Mouse (Mus musculus): ENCODE measurements at regions not wholly inside any gene's neighbourhood (a gene's known extent, or its start where the extent isn't known, plus 50 kb on each side); places are given as distances from the start of the nearest gene placed in this dataset.

DNA sequence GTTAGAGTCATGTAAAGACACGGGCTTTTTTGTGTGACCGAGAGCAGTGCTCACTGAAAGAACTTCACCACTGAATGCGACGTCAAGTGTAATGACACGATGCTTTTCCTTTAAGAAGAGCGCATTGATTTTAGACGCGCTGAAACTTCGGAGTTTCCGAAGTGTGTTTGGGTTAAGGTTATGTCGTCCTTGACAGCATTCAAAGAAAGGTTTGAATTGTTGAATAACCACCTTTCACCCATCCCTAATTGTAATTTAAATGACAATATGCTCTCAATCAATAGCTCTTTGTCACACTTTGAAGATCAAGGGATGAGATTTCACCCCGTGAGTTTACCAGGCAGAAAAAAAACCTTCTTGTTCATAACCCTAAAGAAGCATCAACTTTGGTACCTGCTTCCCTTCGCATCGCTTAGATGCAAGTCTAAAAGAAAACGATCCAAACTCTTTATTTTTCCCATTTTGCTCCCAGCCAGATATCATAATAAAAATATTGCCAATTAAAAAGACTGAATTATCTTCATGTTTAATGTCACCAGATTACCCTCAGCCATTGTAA is 184.4 kb upstream of the Gm765 start:
- 23% methylated on average over 15 of the region's 15 CpGs for WGBS
- DNase-seq: no peak
- peak; percentile 40; the same call in 1 of the 2 replicates for ATAC-seq

DNA sequence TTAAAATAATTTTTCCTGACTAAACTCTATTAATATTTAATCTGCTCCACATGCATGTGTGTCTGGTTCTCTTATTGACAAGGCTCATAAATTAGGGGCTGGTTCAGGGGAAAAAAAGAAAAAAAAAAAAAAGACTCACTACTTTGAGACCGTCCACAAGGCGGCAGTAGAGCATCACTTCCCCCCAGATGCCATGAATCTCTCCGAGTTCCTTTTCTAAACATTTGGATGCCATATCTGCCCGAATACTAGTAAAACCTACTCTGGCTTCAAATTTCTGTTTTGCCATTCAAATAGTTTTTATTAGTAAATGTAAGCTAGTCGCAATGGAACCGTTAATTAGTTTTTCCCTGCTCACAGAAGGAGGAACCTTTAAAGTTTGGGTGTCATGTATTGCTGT is 182.7 kb upstream of the Gm765 start:
- Histone ChIP-seq H3K4me3 (ENCODE audit: low read depth, low read length) (no peak overlapping the region), H3K9ac (no peak overlapping the region), H3K36me3 (ENCODE audit: insufficient read depth) (no peaks in the 10 kb centered on the region), H3K4me1 (ENCODE audit: insufficient read depth) (no peaks in the 10 kb centered on the region), H3K27me3 (ENCODE audit: insufficient read depth, low read length) (no peaks in the 10 kb centered on the region), H3K27ac (ENCODE audit: low read depth, low read length) (no peak overlapping the region), H3K4me2 (ENCODE audit: low read depth) (no peak overlapping the region), H3K9me3 (ENCODE audit: low read length) (no peaks in the 10 kb centered on the region)
- ATAC-seq (no peak), DNase-seq (peak; percentile 90)
- TF ChIP-seq CTCF (IDR thresholded peaks at IDR 0.05; ENCODE audit: low read depth): peak; percentile 88
- 8% methylated on average over 6 of the region's 6 CpGs for WGBS

More for the DNA sequence above, 184.4 kb upstream of the Gm765 start:
- H3K36me3 ChIP-seq (ENCODE audit: insufficient read depth): no peaks in the 10 kb centered on the region
- peak overlapping the region; percentile 22; the same call in 1 of the 2 replicates for H3K4me2 ChIP-seq (ENCODE audit: low read depth)
- 0 out of 2 replicates have a peak overlapping the region, but pooled peaks have one; percentile 29 for H3K27ac ChIP-seq (ENCODE audit: low read depth, low read length)
- no peak overlapping the region for H3K4me3 ChIP-seq (ENCODE audit: low read depth, low read length)
- H3K9me3 ChIP-seq (ENCODE audit: low read length): no peaks in the 10 kb centered on the region
- TF ChIP-seq CTCF (IDR thresholded peaks at IDR 0.05; ENCODE audit: low read depth): no peak
- no peaks in the 10 kb centered on the region for H3K4me1 ChIP-seq (ENCODE audit: insufficient read depth)
- no peaks in the 10 kb centered on the region for H3K27me3 ChIP-seq (ENCODE audit: insufficient read depth, low read length)
- H3K9ac ChIP-seq: no peak overlapping the region

DNA sequence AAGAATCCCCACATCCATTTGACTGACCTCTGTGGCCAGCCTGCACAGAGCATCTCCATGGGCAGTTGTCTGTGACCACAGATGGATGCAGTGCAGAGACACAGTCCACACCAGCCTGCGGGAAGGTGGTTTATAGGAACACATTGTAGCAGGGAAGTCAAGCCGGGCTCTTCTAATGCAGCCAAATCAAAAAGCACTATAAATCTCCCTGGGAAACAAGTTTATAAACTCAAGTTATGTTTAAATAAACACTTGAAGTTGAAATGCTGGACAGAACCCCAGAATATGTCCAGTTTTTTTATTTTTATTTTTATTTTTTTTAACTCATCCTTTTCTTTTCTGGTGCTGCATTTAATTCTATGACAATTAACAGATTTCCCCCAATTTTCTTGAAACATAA is 182.1 kb upstream of the Gm765 start:
- Histone ChIP-seq H3K4me2 (ENCODE audit: low read depth) (no peak overlapping the region), H3K36me3 (ENCODE audit: insufficient read depth) (no peaks in the 10 kb centered on the region), H3K27me3 (ENCODE audit: insufficient read depth, low read length) (no peaks in the 10 kb centered on the region), H3K9me3 (ENCODE audit: low read length) (no peaks in the 10 kb centered on the region), H3K9ac (no peak overlapping the region), H3K4me3 (ENCODE audit: low read depth, low read length) (no peak overlapping the region), H3K4me1 (ENCODE audit: insufficient read depth) (no peaks in the 10 kb centered on the region), H3K27ac (ENCODE audit: low read depth, low read length) (no peak overlapping the region)
- 94% methylated on average over 2 of the region's 2 CpGs for WGBS
- DNase-seq (no peak), ATAC-seq (no peak)
- no peak for TF ChIP-seq CTCF (IDR thresholded peaks at IDR 0.05; ENCODE audit: low read depth)

DNA sequence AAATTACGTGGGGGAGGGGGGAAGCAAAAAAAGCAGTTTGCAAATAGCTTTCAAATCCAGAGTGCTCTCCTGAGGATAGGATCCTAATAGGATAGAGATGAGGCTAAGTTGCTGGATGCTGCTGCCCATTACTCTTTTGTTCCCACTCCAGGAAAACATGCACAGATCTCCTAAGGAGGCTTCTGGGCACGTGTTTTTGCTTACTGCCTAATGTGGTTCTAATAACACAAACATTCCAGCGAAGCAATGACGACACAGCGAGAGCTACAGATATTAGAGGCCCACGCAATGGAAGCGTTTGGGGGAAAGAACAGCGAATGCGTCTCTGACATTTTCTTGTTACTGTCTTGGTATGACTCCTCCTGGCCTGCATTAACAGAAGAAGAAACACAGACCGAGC is 179.0 kb upstream of the Gm765 start:
- Histone ChIP-seq H3K27me3 (ENCODE audit: insufficient read depth, low read length) (no peaks in the 10 kb centered on the region), H3K4me2 (ENCODE audit: low read depth) (no peak overlapping the region), H3K4me3 (ENCODE audit: low read depth, low read length) (no peak overlapping the region), H3K9me3 (ENCODE audit: low read length) (no peaks in the 10 kb centered on the region), H3K36me3 (ENCODE audit: insufficient read depth) (no peaks in the 10 kb centered on the region), H3K4me1 (ENCODE audit: insufficient read depth) (no peaks in the 10 kb centered on the region), H3K9ac (no peak overlapping the region), H3K27ac (ENCODE audit: low read depth, low read length) (0 out of 2 replicates have a peak overlapping the region, but pooled peaks have one; percentile 15)
- no peak for DNase-seq
- 74% methylated on average over 10 of the region's 10 CpGs for WGBS
- no peak for TF ChIP-seq CTCF (IDR thresholded peaks at IDR 0.05; ENCODE audit: low read depth)
- ATAC-seq: no peak

DNA sequence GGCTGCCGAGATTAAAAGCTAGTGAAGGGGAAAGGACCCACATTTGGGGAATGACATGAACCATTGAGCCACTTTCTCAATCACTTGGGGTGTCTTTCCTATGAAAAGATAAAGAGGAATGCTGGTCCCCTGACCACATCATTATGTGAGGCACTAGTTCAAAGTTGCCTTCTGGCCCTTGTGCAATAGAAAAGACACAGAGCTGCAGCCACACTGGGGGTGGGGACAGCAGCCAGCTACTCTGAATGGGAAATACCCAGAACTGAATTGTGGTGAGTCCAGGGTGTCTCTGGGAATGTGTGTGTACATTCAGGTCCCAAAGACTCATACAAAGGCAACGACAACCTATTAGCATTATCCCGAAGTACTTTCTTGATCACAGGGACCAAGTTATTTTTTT is 172.3 kb upstream of the Gm765 start:
- DNase-seq (no peak), ATAC-seq (no peak)
- Histone ChIP-seq H3K36me3 (ENCODE audit: insufficient read depth) (no peaks in the 10 kb centered on the region), H3K27ac (ENCODE audit: low read depth, low read length) (no peak overlapping the region), H3K27me3 (ENCODE audit: insufficient read depth, low read length) (no peaks in the 10 kb centered on the region), H3K9me3 (ENCODE audit: low read length) (no peaks in the 10 kb centered on the region), H3K4me2 (ENCODE audit: low read depth) (no peak overlapping the region), H3K4me3 (ENCODE audit: low read depth, low read length) (no peak overlapping the region), H3K9ac (no peak overlapping the region), H3K4me1 (ENCODE audit: insufficient read depth) (no peaks in the 10 kb centered on the region)
- 74% methylated on average over 3 of the region's 3 CpGs for WGBS
- no peak for TF ChIP-seq CTCF (IDR thresholded peaks at IDR 0.05; ENCODE audit: low read depth)

DNA sequence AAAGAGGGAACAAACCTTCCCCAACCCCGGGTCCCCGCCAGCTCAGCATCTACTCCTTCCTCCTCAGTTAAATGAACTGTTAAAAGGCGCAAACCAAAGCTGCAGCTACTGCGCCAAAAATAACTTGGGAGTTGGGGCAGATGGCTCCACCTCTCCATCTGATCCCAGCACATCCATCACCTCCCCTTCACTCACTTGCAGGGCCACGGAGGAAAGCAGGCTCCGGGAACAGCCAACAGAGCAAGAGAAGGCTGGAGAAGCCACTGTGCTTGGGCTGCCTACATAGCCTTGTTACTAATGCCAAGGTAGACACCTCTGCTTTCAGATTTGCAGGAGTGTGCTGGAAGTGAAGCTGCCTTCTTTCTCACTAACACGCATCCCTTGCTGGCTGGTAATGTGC is 171.8 kb upstream of the Gm765 start:
- 88% methylated on average over 7 of the region's 7 CpGs for WGBS
- TF ChIP-seq CTCF (IDR thresholded peaks at IDR 0.05; ENCODE audit: low read depth): no peak
- Histone ChIP-seq H3K4me2 (ENCODE audit: low read depth) (no peak overlapping the region), H3K27me3 (ENCODE audit: insufficient read depth, low read length) (no peaks in the 10 kb centered on the region), H3K9ac (no peak overlapping the region), H3K36me3 (ENCODE audit: insufficient read depth) (no peaks in the 10 kb centered on the region), H3K9me3 (ENCODE audit: low read length) (no peaks in the 10 kb centered on the region), H3K27ac (ENCODE audit: low read depth, low read length) (no peak overlapping the region), H3K4me3 (ENCODE audit: low read depth, low read length) (no peak overlapping the region), H3K4me1 (ENCODE audit: insufficient read depth) (no peaks in the 10 kb centered on the region)
- DNase-seq (no peak), ATAC-seq (no peak)

DNA sequence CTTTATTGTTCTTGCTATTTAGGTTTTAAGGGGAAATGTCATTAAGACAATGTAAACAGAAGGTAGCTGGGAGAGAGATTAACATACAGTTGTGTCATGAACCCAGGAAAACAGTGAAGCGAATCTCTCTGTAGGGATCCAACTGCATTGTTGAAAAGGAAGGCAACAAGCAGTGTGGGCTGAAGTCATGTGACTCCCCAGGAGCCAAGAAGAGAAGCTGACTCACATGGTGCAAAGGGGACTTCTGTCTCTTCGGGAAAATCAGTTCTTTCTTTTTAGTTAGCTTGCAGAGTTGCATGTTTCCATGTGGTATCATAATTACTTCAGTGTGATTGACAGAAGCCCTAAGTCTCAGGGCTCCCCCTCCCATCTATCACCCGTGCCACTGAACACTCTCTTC is 170.7 kb upstream of the Gm765 start:
- H3K4me3 ChIP-seq (ENCODE audit: low read depth, low read length): no peak overlapping the region
- H3K27ac ChIP-seq (ENCODE audit: low read depth, low read length): no peak overlapping the region
- 31% methylated on average over 3 of the region's 3 CpGs for WGBS
- ATAC-seq: no peak
- H3K4me2 ChIP-seq (ENCODE audit: low read depth): no peak overlapping the region
- H3K36me3 ChIP-seq (ENCODE audit: insufficient read depth): no peaks in the 10 kb centered on the region
- DNase-seq: no peak
- H3K4me1 ChIP-seq (ENCODE audit: insufficient read depth): no peaks in the 10 kb centered on the region
- H3K27me3 ChIP-seq (ENCODE audit: insufficient read depth, low read length): no peaks in the 10 kb centered on the region
- H3K9me3 ChIP-seq (ENCODE audit: low read length): no peaks in the 10 kb centered on the region
- no peak overlapping the region for H3K9ac ChIP-seq
- TF ChIP-seq CTCF (IDR thresholded peaks at IDR 0.05; ENCODE audit: low read depth): no peak

All from forebrain, postnatal 0 days (tissue).